Mouse (Mus musculus) liver, embryonic 11.5 days (tissue): ENCODE data around the gene Mogs. TPM values are rescaled to one million over a fixed set of nuclear protein-coding genes. Genes with fewer than 3 reads are reported as not detected.
A peak's percentile ranks its signal among the peaks of the same experiment; 100 is the strongest.

Source experiments
- ATAC-seq: fragments of 200-750 bp; cut with Nextera tagmentation; replicated peaks from 2 replicates; pipeline ENCODE4 v1.8.0; 2017; ENCODE audit warnings: moderate number of reproducible peaks, mild to moderate bottlenecking, moderate TSS enrichment, moderate library complexity; ENCODE audit not compliant: low FRiP score
- DNase-seq: peaks from one replicate; pipeline ENCODE4 v3.0.0-alpha.2; 2017; ENCODE audit warnings: low spot score
- H3K27ac ChIP-seq: fragments of 300-500 bp; sonication (generic); 2 replicates; pipeline ENCODE4 v1.5.1; 2014; ENCODE audit warnings: mild to moderate bottlenecking, low read depth, low read length, control low read depth
- H3K27me3 ChIP-seq: fragments of 300-500 bp; sonication (generic); replicated peaks from 2 replicates; pipeline ENCODE4 v1.6.1; 2014; ENCODE audit warnings: low read length, mixed read lengths; ENCODE audit not compliant: control insufficient read depth, insufficient read depth
- H3K36me3 ChIP-seq: fragments of 300-500 bp; sonication (generic); 2 replicates; pipeline ENCODE4 v1.6.1; 2014; ENCODE audit warnings: mild to moderate bottlenecking, low read length, moderate library complexity, mixed read lengths; ENCODE audit not compliant: control insufficient read depth, insufficient read depth
- H3K4me1 ChIP-seq: fragments of 300-500 bp; sonication (generic); replicated peaks from 2 replicates; pipeline ENCODE4 v1.6.1; 2014; ENCODE audit warnings: low read length, mixed read lengths; ENCODE audit not compliant: control insufficient read depth, insufficient read depth
- H3K4me2 ChIP-seq: fragments of 300-500 bp; sonication (generic); 2 replicates; pipeline ENCODE4 v1.6.1; 2014; ENCODE audit warnings: mild to moderate bottlenecking, control low read depth, moderate library complexity
- H3K4me3 ChIP-seq: fragments of 300-500 bp; sonication (generic); 2 replicates; pipeline ENCODE4 v1.5.1; 2014; ENCODE audit warnings: low read depth, low read length, control low read depth
- H3K9ac ChIP-seq: fragments of 300-500 bp; sonication (generic); 2 replicates; pipeline ENCODE4 v1.6.1; 2014; ENCODE audit warnings: low read depth, low read length, control low read depth
- H3K9me3 ChIP-seq: fragments of 300-500 bp; sonication (generic); 2 replicates; pipeline ENCODE4 v1.6.1; 2016; ENCODE audit warnings: low read length, inconsistent platforms, mixed read lengths; ENCODE audit not compliant: control insufficient read depth
- WGBS: fragments of 180-500 bp; shearing (Covaris S2); extraction: QIAGEN DNeasy Blood & Tissue Kit; methylation state at CpG from one replicate; pipeline ENCODE4 v1.1.7; 2014; 5-methylcytosine and 5-hydroxymethylcytosine counted together
- polyA plus RNA-seq: library from polyadenylated mRNA; unstranded; fragments of >200 nt; fragmentation: Nextera tagmentation; extraction: Ambion mirVana; gene quantifications from 2 replicates; pipeline ENCODE4 v1.2.1, GENCODE M21; 2014

Mogs gene
- polyA plus RNA-seq, 1 experiment from 2014 or later = 88.9 TPM

DNA sequence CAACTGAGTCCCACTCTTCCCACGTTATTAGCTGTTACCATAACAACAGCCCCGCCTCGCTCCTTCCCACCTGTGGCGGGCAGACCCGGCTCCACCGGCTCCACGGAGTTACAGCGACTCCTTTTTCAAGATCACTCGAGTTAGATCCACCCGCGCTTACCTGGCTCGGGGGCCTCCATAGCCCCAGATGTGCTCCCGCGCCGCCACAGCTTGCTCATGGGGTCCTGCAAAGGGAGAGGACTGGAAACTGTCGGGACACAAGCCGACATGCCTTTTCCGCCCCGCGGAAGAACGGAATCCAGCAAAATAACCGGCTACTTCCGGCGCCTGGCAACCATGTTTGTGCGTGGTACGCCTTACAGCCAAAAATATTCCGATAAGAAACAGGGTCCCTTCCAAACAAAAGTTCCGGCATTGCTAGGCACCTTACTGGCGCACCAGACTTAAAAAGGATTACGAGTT lies 9.6 kb downstream of the Mogs start:
- Histone ChIP-seq H3K4me2 (peak overlapping the region; percentile 95), H3K9ac (peak overlapping the region; percentile 86), H3K27me3 (no peaks in the 10 kb centered on the region), H3K9me3 (no peaks in the 10 kb centered on the region), H3K27ac (peak overlapping the region; percentile 69), H3K36me3 (0 out of 2 replicates have a peak, but pooled peaks cover 2% of the 10 kb centered on the region), H3K4me3 (peak overlapping the region; percentile 77), H3K4me1 (peaks cover 26% of the 10 kb centered on the region)
- peak; percentile 90 for DNase-seq
- peak; percentile 10; the same call in 1 of the 2 replicates for ATAC-seq
- WGBS = under 1% methylated on average over 30 of the region's 30 CpGs

DNA sequence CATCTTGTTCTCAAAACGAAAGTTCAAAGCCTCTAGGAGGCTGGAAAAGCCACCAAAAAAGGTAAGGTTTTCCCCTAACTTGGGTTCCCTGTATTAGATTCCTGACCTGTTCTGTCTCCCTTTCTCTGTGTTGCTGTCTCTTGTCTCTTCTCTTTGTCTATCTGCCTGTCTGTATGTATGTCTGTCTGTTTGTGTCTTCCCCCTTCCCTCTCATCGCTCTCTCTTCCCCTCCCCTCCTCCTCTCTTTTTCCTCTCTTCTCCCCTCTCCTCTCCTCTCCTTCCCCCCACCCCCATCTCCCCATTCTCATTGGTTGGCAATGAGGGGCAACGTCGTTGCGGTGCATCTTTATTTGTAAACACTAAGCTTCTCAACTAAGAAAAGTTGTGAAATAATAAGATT lies 10.0 kb downstream of the Mogs start, which contains the start of gene Ino80b:
Ino80b (minus strand) TSS at position 101 of the 400 bp plus-strand sequence.
- ATAC-seq (no peak), DNase-seq (no peak)
- peaks cover 21% of the 10 kb centered on the region for H3K4me1 ChIP-seq
- H3K4me2 ChIP-seq = peak within 1 kb of the TSS; percentile 95
- peak within 1 kb of the TSS; percentile 77 for H3K4me3 ChIP-seq
- 0 out of 2 replicates have a peak, but pooled peaks cover 2% of the 10 kb centered on the region for H3K36me3 ChIP-seq
- 30% methylated on average over 5 of the region's 5 CpGs for WGBS
- H3K9ac ChIP-seq = peak within 1 kb of the TSS; percentile 86
- no peaks in the 10 kb centered on the region for H3K9me3 ChIP-seq
- peak within 1 kb of the TSS; percentile 69 for H3K27ac ChIP-seq
- no peaks in the 10 kb centered on the region for H3K27me3 ChIP-seq

DNA sequence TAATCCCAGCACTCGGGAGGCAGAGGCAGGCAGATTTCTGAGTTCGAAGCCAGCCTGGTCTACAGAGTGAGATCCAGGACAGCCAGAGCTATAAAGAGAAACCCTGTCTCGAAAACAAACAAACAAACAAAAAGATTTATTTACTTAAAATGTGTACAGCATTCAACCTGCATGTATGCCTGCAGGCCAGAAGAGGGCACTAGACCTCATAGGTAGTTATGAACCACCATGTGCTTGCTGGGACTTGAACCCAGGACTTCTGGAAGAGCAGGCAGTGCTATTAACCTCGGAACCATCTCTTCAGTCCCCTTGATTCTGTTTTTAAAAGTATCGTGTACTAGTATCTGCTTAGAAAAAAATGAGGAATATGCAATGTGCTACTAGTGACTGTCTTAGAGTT lies 12.1 kb downstream of the Mogs start:
- DNase-seq (no peak), ATAC-seq (no peak)
- H3K27ac ChIP-seq = no peak overlapping the region
- 84% methylated on average over 5 of the region's 5 CpGs for WGBS
- H3K9me3 ChIP-seq = no peaks in the 10 kb centered on the region
- H3K4me2 ChIP-seq = no peak overlapping the region
- no peak overlapping the region for H3K9ac ChIP-seq
- H3K36me3 ChIP-seq = 0 out of 2 replicates have a peak, but pooled peaks cover 2% of the 10 kb centered on the region
- no peak overlapping the region for H3K4me3 ChIP-seq
- H3K27me3 ChIP-seq = no peaks in the 10 kb centered on the region
- peaks cover 17% of the 10 kb centered on the region for H3K4me1 ChIP-seq

DNA sequence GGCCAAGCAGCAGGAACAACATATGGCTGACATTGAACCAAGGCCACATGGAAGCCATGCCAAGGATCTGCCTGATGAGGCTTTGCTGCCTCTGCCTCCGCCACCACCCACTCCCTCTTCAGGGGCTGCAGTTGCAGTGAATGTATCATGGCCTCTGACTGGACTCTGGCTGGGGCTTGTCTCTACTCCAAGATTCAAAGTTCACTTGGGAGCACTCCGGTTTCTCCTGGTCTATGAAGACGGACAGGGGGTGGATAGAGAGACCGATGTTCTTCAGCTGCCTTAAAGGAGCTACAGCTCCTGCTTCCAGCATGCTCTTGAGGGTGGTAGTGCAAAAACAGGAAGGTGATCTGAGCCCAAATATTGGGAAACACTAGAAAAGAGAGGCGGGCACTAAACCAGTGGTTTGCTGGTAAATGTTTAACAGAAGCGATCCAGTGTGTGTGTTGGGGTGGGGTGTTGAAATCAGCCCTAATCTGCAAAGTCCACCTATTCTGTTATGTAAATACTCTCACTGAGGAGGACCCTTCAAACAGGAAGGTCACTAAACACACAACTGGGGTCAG lies 16.3 kb downstream of the Mogs start:
- Histone ChIP-seq H3K9me3 (no peaks in the 10 kb centered on the region), H3K4me2 (peak overlapping the region; percentile 11; the same call in 1 of the 2 replicates), H3K4me1 (peaks cover 13% of the 10 kb centered on the region), H3K27me3 (peaks cover 15% of the 10 kb centered on the region), H3K36me3 (no peaks in the 10 kb centered on the region), H3K9ac (no peak overlapping the region), H3K27ac (peak overlapping the region; percentile 20), H3K4me3 (no peak overlapping the region)
- ATAC-seq = peak; percentile 57
- DNase-seq = no peak
- WGBS = 50% methylated on average over 6 of the region's 6 CpGs

DNA sequence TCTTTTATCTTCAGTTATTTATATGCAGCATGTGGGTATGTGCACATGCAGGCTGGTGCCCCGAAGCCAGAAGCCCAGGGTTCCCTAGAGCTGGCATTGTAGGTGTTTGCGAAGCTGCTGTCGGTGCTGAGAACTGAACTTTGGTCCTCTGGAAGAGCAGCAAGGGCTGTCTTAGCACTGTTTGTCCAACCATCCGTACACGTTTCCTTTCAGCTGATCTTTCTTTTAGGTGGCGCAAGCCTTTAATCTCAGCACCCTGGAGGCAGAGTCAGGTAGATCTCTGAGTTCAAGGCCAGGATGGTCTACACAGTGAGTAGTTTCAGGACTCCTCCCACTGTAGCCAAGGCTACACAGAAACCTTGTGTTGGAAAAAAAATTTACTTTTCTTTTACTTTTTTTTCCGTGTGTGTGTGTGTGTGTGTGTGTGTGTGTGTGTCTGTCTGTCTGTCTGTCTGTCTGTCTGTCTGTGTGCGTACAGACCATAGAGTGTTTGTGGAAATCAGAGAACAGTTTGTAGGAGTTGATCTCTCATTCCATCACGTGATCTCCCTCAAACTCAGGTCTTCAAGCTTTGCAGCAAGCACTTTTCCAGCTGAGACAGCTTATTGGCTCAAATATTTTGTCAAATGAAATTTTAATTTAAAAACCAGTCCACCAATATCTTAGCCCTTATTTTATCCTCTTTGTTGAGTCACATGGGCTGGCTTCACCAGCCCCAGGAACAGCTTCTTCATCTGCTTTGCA lies 17.1 kb downstream of the Mogs start:
- 74% methylated on average over 9 of the region's 9 CpGs for WGBS
- H3K4me2 ChIP-seq = no peak overlapping the region; the same call in 1 of the 2 replicates
- H3K4me1 ChIP-seq = peaks cover 17% of the 10 kb centered on the region
- H3K36me3 ChIP-seq = no peaks in the 10 kb centered on the region
- peak overlapping the region; percentile 66 for H3K27ac ChIP-seq
- H3K9me3 ChIP-seq = no peaks in the 10 kb centered on the region
- peaks cover 15% of the 10 kb centered on the region for H3K27me3 ChIP-seq
- no peak overlapping the region for H3K4me3 ChIP-seq
- H3K9ac ChIP-seq = no peak overlapping the region
- no peak for DNase-seq
- 0 out of 2 replicates have a peak, but pooled peaks have one; percentile 14 for ATAC-seq

DNA sequence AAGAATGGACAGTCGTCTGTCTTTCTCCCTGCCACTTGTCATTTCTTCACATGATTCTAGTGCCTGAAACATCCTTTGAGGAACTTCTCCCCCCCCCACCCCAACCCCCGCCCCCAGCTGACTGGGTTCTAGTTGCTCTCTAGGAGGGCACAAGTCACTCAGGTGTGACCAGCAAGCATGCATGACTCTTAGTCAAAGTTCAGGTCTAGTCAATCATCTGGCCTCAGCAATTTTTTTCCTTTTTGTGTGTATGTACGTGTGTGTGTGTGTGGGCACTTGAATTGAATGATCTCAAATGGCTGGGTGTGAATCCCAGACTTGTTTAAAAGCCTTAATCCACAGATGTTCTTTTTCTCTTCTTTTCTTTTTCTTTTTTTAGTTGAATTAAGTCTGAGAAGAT lies 18.9 kb downstream of the Mogs start:
- H3K27me3 ChIP-seq = peaks cover 15% of the 10 kb centered on the region
- ATAC-seq = no peak
- no peak overlapping the region for H3K27ac ChIP-seq
- H3K9ac ChIP-seq = no peak overlapping the region
- no peaks in the 10 kb centered on the region for H3K9me3 ChIP-seq
- no peaks in the 10 kb centered on the region for H3K36me3 ChIP-seq
- H3K4me3 ChIP-seq = no peak overlapping the region
- DNase-seq = no peak
- H3K4me2 ChIP-seq = no peak overlapping the region
- WGBS = 68% methylated on average over 3 of the region's 3 CpGs
- H3K4me1 ChIP-seq = peaks cover 29% of the 10 kb centered on the region

DNA sequence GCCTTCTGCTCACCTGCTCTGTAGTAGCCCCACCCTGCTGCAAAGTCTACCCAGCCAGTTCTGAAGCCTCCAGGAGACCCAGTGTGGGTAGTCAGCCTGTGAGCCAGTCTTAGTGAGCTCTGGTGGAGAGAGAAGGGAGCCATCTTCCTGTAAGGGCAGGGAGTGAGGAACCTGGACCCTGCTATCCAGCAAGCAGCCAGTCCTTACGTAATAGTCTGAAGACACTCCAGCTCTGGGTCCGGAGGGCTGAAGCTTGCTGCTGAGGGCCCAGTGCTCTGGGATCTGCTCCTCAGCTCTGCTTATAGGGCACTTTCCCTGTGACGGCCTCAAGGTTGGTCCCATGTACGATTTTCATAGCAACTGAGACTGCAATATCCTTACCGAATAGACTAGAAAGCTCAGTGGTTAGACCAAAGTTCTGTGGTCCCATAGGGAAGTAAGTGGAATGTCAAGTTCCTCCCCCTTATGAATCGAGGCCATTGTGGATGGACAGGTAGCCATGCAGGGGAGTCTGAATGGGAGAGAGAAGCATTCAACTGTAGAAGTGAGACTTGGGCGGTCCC lies 19.7 kb downstream of the Mogs start, which contains the start of gene Rtkn:
Rtkn (plus strand) TSS at position 513 of the 563 bp plus-strand sequence.
- WGBS = 62% methylated on average over 7 of the region's 7 CpGs
- peak within 1 kb of the TSS; percentile 97; the same call in 1 of the 2 replicates for H3K27ac ChIP-seq
- no peak for DNase-seq
- H3K27me3 ChIP-seq = peaks cover 15% of the 10 kb centered on the region
- H3K9me3 ChIP-seq = no peaks in the 10 kb centered on the region
- H3K36me3 ChIP-seq = no peaks in the 10 kb centered on the region; the same call in 1 of the 2 replicates
- H3K9ac ChIP-seq = peak within 1 kb of the TSS; percentile 86
- peak within 1 kb of the TSS; percentile 63 for H3K4me3 ChIP-seq
- peaks cover 29% of the 10 kb centered on the region for H3K4me1 ChIP-seq
- peak within 1 kb of the TSS; percentile 86 for H3K4me2 ChIP-seq
- ATAC-seq = no peak

DNA sequence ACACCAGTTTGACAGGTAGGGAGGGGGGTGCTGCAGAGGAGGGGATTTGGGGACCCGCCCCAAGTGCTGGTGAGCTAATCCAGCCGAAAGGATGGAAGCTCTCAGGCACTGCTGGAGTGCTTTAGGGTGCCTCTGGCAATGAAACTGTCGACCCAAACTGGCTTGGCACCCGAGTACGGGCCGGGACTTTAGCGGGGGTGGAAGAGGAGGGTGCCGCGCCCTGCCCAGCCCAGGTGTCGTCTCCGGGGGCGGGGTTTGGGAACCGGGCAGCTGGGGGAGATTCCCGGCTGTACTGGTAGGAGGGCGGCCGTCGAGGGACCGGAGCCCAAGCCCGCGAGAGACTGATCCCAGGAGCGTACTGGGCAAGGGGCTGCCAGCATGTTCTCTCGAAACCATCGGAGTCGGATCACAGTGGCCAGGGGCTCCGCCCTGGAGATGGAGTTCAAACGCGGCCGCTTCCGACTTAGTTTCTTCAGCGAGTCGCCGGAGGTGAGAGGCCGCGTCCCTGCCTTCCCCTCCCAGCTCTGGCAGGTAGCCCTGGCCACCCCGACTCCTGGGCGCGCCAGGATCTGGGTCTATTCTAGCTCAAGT lies 20.4 kb downstream of the Mogs start:
- peaks cover 15% of the 10 kb centered on the region for H3K27me3 ChIP-seq

More for the DNA sequence above, 20.4 kb downstream of the Mogs start:
- Histone ChIP-seq H3K9ac (peak overlapping the region; percentile 86), H3K36me3 (no peaks in the 10 kb centered on the region; the same call in 1 of the 2 replicates), H3K27ac (0 out of 2 replicates have a peak overlapping the region, but pooled peaks have one; percentile 97), H3K4me2 (peak overlapping the region; percentile 86), H3K4me3 (peak overlapping the region; percentile 63), H3K9me3 (no peaks in the 10 kb centered on the region), H3K4me1 (peaks cover 29% of the 10 kb centered on the region)
- DNase-seq (no peak), ATAC-seq (no peak)
- 20% methylated on average over 33 of the region's 37 CpGs for WGBS
